Mouse (Mus musculus) brown adipose tissue, adult 24 weeks (tissue): ENCODE data around the gene Gm19668. TPM values are rescaled to one million over a fixed set of nuclear protein-coding genes. Genes with fewer than 3 reads are reported as not detected.
"Not testable (repeated sequence)": the region's sequence is repeated elsewhere in the genome, so short reads cannot be mapped to it uniquely, and the experiment has no call there.

ENCODE experiments used
- H3K27ac ChIP-seq: fragments of 200-500 bp; replicated peaks from 2 replicates; pipeline ENCODE4 v1.5.1; 2012; ENCODE audit warnings: low read depth, mild to moderate bottlenecking, low read length
- H3K4me1 ChIP-seq: fragments of 200-500 bp; 2 replicates; pipeline ENCODE4 v1.6.1; 2012; ENCODE audit warnings: low read length, mixed read lengths; ENCODE audit not compliant: control insufficient read depth, insufficient read depth, insufficient read length
- H3K4me3 ChIP-seq: fragments of 200-500 bp; 2 replicates; pipeline ENCODE4 v1.5.1; 2012; ENCODE audit warnings: low read depth, mild to moderate bottlenecking, low read length, moderate library complexity; ENCODE audit not compliant: insufficient read depth
- polyA plus RNA-seq: library from polyadenylated mRNA; stranded (reverse); fragments of >200 nt; gene quantifications from 2 replicates; pipeline ENCODE4 v1.2.4, GENCODE M21; 2012; ENCODE audit not compliant: missing spikeins, insufficient read depth, insufficient read length

Gene Gm19668
- polyA plus RNA-seq, 1 experiment: not detected

- no peak within 1 kb of the TSS for H3K27ac ChIP-seq
- no peak within 1 kb of the TSS for H3K4me3 ChIP-seq
- no peaks in the 10 kb centered on the region for H3K4me1 ChIP-seq
Measured at GRCm38 (mm10) chr10:77794976-77795375, 4.0 kb downstream of the Gm19668 start, which contains the start of gene Gm9639. Gm9639 (minus strand) TSS chr10:77795076.

DNA sequence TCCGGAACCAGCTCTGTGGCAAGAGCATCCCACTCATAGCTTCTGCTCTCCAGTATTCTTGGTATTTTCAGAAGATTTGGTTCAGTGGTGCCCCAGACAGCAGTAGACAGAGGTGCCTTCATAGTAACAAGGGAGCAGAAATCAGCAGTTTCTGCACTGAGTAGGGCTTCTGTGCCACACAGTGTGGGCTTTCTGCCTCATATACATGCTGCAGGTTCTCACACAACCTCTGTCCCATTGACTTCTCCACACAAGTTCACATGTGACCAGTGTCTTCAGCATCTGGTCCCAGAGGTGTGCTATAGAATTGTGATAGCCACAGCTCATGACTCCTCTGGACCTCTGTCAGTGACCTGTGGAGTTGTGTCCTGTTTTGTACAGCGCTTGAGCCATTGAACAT, 10.3 kb downstream of the Gm19668 start:
- no peak overlapping the region for H3K27ac ChIP-seq
- H3K4me1 ChIP-seq: no peaks in the 10 kb centered on the region
- H3K4me3 ChIP-seq: no peak overlapping the region

DNA sequence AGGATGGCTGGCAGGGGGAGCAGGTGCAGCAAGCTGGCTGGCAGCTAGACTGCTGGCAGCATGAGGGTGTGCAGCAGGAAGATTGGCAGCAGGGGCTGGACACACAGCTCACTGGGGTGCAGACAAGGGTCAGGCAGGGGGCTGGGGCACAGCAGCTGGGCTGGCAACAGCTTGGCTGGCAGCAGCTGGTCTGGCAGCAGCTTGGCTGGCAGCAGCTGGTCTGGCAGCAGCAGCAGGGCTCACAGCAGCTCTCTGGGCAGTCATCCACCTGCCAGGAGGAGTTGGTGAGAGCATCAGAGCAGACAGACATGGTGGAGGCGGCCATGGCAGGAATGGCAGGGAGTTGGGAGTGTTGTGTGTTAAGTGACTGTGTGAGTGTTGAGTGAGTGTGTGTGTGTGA, 11.1 kb downstream of the Gm19668 start, which contains the start of gene Gm7137:
Gene Gm7137 (minus strand): TSS at position 325 of the 400 bp plus-strand sequence.
- H3K4me3 ChIP-seq, H3K4me1 ChIP-seq, H3K27ac ChIP-seq: not testable (repeated sequence)

DNA sequence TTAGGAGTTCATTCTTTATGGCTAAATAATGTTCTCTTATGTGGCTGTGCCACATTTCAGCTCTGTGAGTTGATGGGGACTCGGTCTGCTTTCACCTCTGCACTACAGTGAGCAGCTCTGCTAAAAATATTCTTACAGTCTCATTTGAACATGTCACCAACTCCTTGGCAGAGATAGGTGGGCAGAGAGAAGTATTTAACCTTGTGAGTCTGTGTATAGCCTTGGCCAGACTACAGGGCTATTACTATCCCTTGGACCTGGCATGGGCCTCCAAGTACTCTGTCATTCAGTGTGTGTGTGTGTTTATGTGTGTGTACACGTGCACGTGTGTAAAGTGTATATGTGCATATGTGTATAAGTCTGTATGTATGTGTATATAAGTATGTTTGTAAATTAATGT, 15.5 kb downstream of the Gm19668 start:
- not testable (repeated sequence) for H3K4me3 ChIP-seq, H3K27ac ChIP-seq, H3K4me1 ChIP-seq

DNA sequence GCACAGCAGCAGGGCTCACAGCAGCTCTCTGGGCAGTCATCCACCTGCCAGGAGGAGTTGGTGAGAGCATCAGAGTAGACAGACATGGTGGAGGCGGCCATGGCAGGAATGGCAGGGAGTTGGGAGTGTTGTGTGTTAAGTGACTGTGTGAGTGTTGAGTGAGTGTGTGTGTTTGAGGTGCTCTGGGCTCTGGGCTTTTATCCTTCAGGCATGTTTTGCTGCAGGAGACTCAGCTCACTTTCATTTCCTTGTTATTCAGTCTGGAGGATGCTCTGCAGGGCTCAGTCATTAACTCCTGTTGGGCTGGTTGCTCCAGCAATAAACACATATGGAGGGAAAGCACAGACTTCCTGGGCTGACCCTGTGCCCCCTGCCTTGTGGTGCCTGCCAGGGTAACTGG, 16.5 kb downstream of the Gm19668 start, which contains the start of gene Gm3250:
Gene Gm3250 (minus strand): TSS at position 101 of the 400 bp plus-strand sequence.
- H3K27ac ChIP-seq, H3K4me3 ChIP-seq, H3K4me1 ChIP-seq: not testable (repeated sequence)

DNA sequence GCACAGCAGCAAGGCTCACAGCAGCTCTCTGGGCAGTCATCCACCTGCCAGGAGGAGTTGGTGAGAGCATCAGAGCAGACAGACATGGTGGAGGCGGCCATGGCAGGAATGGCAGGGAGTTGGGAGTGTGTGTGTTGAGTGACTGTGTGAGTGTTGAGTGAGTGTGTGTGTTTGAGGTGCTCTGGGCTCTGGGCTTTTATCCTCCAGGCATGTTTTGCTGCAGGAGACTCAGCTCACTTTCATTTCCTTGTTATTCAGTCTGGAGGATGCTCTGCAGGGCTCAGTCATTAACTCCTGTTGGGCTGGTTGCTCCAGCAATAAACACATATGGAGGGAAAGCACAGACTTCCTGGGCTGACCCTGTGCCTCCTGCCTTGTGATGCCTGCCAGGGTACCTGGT, 22.1 kb downstream of the Gm19668 start, which contains the start of gene Gm7138:
Gene Gm7138 (minus strand): TSS at position 101 of the 400 bp plus-strand sequence.
- H3K4me3 ChIP-seq, H3K27ac ChIP-seq: not testable (repeated sequence)

GRCm38 (mm10) chr10:77772142-77772541, 26.8 kb downstream of the Gm19668 start:
- not testable (repeated sequence) for H3K27ac ChIP-seq, H3K4me3 ChIP-seq, H3K4me1 ChIP-seq

More for the DNA sequence above, 22.1 kb downstream of the Gm19668 start, which contains the start of gene Gm7138:
- not testable (repeated sequence) for H3K4me1 ChIP-seq

GRCm38 (mm10) chr10:77771225-77771624, 27.7 kb downstream of the Gm19668 start, which contains the start of gene Gm3238:
Gm3238 (minus strand) TSS chr10:77771325.
- H3K4me1 ChIP-seq, H3K4me3 ChIP-seq, H3K27ac ChIP-seq: not testable (repeated sequence)

GRCm38 (mm10) chr10:77769727-77770126, 29.2 kb downstream of the Gm19668 start:
- H3K27ac ChIP-seq: no peak overlapping the region
- no peak overlapping the region for H3K4me3 ChIP-seq
- H3K4me1 ChIP-seq: no peaks in the 10 kb centered on the region

GRCm38 (mm10) chr10:77759582-77759981, 39.4 kb downstream of the Gm19668 start, which contains the start of gene Gm3233:
Gm3233 (minus strand) TSS chr10:77759682.
- H3K4me3 ChIP-seq, H3K27ac ChIP-seq, H3K4me1 ChIP-seq: not testable (repeated sequence)

- Histone ChIP-seq H3K4me1 (no peaks in the 10 kb centered on the region), H3K4me3 (no peak overlapping the region), H3K27ac (no peak overlapping the region)
Measured at GRCm38 (mm10) chr10:77753448-77753847, 45.5 kb downstream of the Gm19668 start.

- H3K4me3 ChIP-seq, H3K4me1 ChIP-seq, H3K27ac ChIP-seq: not testable (repeated sequence)
Measured at GRCm38 (mm10) chr10:77752312-77752711, 46.6 kb downstream of the Gm19668 start.

GRCm38 (mm10) chr10:77751254-77751653, 47.7 kb downstream of the Gm19668 start, which contains the start of gene Gm9736:
Gm9736 (minus strand) TSS chr10:77751354.
- not testable (repeated sequence) for H3K27ac ChIP-seq, H3K4me1 ChIP-seq, H3K4me3 ChIP-seq

DNA sequence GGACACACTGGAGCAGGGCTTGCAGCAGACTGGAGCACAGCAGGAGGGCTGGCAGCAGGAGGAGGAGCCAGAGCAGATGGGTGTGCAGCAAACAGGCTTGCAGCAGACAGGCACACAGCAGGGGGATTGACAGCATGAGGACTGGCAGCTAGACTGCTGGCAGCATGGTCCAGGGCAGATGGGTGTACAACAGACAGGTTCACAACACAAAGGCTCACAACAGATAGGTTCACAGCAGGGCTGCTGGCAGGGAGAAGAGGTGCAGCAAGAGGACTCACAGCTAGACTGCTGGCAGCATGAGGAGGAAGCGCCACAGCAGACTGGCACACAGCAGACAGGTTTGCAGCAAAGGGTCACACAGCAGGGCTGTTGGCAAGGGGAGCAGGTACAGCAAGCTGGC, 48.2 kb downstream of the Gm19668 start:
- not testable (repeated sequence) for H3K27ac ChIP-seq, H3K4me1 ChIP-seq, H3K4me3 ChIP-seq
